Mouse (Mus musculus) fat pad, adult 2 months (tissue): ENCODE results near the gene Tmem209.
A peak's percentile ranks its signal among the peaks of the same experiment; 100 is the strongest.

Experiments used
- DNase-seq: peaks from one replicate; pipeline ENCODE4 v3.0.0-alpha.2; 2011; ENCODE audit warnings: low read depth, low spot score; ENCODE audit errors: extremely low read depth

The Tmem209 gene

DNA sequence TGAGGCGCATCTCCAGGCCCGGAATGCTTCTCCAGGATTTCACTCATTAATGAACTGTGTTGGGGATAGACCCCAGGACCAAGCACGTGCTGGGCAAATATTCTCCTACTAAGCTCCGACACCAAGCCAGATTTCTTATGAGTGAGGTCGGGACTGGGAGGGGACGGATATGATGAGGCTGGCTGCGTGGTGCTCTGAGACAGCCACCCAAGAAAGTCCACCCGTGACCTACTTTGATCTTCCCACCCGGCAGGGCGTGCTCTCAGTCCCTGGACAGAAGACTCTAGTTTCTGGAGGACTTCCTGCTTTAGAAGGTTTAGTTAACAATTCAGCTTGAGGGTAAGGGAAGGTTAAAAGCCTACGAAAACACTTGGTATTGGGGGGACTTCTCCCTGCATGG, 44.0 kb downstream of the Tmem209 start:
- no peak for DNase-seq

DNA sequence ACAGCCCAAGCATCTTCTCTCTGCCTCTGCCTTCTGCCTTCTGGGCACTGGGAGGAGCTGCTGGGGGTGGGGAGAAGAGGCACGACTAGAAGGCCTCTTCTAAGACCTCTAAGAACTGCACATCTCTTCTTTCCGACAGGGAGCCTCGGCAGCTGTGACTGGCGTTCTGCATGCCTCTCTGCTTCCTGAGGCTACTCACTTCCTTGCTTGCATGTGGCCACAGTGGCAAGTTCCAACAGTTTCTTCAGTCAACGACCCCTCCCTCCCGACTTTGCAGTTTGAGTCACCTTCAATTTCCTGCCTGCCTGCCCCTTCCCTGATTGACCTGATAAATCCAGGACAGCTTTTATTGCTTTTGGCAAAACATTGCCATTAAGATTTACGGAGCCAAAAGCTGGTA, 46.8 kb downstream of the Tmem209 start:
- peak; percentile 3 for DNase-seq

DNA sequence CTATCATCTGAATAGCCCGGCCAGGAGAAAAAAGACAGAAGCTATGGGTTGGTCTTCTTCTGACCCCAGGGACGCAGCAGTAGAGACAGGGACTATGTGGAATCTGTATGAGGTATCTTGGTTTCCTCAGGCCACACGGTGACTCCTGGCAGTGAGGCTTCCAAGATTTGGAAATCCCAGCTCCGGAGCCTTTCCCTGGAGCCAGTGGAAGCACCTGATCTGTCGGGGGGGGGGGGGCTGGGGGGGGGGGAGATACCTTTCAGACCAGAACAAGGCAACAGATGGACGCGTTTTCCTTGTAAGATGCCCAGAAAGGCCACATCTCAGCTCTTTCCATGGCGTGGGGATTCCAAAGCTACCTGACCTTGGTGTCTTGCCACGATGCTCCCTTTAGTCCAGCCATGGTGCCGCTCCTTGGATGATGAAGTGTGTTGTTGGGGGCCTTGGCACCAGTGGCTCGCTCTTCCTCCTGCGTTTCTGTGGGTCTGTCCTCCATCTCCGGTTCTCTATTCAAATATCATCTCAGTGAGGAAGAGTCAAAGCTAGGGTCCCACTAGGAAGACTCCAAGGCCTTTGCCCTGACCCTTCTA, 47.7 kb downstream of the Tmem209 start:
- no peak for DNase-seq

DNA sequence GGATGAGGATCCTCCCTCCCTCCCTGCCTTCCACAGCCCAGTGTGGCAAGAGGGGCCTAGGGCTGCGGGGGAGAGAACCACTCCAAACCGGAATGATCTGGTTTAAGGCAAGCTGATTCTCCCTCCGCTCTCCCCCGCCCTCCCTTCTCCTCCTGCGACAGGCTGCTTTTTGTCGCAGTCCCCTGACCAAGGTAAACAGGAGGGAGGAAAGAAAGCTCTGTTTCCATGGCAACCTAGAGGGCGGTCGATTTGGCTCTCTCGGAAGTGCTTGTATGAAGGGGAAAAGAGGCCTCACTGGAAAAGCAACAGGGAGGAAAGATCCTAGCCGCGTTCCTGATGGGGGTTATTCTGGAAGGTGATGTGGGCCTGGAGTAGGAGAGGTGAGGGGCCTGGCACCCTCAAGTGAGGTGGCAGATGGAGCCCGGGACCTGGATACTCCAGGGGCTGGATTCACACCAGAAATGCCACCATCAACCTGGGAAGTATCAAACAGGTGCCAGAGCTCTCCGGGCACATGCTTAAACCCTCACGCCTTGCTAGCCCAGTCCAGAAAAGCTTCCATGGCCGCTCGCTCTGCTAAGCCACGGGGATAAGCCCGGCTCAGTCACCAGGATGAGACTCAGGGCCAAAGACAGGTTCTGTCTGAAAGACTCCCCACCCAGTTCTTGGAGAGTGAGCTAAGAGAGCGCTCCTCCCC, 48.7 kb downstream of the Tmem209 start:
- no peak for DNase-seq

DNA sequence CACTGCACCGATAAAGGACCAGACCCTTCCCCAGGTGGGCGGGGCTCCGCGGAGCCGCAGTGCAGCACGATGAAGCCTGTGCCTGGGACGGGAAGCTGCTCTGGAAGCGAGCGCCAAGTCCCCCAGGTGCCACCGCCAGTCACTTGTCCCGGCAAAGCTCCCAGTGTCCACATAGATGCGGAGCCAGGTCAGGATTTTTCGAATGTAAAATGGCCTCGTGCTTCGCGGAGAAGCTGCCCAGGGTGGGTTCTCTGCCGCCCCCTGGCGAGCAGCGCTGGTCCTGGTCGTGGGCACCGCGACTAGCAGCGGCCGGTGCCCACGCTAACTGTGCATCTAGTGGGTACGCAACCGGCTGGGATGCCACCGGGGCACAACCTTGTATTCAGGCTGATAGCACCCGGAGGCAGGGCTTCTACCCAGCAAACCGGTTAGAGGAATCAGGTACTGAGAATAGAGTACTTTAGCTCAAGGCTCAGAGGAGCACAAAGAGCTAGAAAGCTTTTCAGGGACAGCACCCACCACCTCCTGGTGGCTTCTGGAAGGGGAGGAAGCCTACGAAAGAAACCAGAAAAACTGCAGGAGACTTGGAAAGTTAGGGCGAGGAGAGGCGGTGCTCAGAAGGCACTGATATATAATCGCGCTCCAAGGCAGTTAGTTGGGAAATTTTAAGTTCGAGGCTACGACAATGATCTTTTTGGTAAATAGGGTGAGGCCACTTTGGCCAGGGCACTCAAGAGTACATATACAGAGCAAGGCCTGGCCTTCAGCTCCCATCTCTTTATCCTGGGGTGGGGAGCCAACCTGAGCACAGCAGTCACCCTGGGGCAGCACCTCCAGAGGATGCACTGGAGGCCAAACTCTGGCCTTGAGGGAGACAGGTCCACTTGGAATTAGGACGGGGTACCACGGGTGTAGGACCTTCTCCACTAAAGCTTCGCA, 49.5 kb downstream of the Tmem209 start:
- DNase-seq, result no peak

DNA sequence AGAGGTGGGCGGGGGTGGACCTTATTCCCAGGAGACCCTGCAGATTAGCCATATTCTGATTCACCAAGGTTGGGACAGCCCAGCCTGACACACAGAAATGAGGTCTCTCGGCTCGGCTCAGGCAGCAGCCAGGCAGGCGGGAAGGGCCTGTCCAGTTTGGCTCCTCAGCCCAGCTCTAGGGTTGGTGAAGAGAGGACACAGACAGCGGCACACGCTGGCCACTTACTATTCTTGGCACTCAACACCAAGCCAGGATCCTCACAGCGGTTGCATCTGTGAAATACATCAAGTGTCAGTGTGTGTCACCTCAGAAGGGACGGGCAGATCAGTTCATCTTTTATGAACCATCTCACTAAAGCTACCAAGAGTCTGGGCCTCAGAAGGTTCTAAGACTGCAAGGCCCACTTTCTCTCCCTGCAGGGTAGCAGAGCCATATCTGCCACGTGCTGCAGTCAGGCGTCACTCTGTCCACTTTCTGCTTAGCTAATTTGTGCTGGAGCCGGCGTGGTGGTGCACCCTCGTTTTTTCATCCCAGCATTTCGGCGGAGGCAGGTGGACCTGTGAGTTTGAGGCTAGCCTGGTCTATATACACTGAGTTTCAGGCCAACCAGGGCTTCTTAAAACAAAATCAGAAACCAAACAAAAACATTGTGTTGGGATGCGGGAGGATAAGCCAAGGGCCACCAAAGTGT, 50.4 kb downstream of the Tmem209 start:
- no peak for DNase-seq

DNA sequence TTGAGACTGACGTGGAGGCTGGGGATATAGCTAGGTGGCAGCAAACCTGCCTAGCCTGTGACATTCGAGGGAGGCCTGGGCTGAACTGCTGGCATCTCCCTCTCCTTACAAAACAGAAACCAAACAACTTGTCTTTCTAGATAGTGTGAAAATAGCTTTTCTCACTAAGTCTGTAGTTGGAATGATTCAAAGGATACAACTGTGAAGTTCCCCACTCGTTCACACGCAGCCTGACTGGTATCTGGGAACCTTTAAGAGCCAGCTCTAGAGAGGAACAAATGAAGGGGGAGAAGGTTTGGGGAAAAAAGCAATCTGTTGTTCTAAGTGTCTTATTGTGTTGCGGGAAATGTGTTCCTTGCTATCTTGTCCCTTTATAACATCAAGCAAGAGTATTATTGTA, 51.0 kb downstream of the Tmem209 start:
- DNase-seq, result no peak

DNA sequence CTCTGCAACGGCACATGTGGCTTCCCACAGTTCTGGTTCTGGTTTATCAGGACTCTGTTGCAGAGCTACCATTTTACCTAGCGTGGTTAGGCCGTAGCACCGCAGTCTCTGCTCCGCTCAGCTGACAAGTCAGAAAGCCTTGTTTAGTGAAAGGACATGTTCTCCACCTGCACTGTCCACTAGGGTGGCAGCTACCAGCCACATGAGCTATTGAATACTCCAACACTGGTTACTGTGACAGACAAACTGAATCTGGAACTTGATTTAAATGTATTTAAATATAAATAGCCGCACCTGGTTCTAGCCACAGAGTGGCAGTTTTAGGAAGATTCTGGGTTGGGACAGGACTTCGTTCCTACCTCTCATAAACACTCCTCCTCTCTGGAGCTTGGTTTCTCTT, 52.6 kb downstream of the Tmem209 start:
- no peak for DNase-seq

DNA sequence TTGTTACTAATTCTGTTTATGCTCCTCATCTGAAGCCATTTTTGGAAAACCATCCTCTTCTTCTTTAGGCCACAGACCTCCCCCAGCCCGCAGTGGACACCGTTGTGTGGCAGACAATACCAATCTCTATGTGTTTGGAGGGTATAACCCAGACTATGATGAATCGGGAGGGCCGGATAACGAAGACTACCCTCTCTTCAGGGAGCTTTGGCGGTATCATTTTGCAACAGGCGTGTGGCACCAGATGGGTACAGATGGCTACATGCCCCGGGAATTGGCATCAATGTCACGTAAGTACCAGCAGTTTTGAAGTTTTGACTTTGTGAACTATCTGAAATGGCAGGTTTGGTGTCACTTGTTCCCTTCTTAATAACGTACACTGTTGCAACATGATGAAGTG, 70.0 kb downstream of the Tmem209 start:
- no peak for DNase-seq

DNA sequence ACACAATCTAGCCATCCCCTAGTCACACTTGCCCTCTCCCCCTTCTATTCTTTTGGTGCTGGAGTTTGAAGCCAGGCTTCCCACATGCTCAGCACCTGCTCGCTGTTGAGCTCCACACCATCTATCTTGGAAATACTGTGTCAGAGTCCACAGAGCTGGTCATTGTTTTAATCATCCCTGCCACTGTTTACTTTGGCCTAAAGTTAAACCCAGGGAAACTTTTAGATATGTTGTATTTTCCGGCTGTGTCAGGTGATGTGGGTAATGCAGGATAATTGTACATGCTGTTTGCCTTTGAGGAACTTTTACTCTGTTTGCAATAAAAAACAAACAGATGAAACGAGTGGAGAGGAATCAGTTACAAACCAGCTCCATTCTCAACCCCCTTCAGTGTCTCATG, 72.5 kb downstream of the Tmem209 start:
- no peak for DNase-seq

DNA sequence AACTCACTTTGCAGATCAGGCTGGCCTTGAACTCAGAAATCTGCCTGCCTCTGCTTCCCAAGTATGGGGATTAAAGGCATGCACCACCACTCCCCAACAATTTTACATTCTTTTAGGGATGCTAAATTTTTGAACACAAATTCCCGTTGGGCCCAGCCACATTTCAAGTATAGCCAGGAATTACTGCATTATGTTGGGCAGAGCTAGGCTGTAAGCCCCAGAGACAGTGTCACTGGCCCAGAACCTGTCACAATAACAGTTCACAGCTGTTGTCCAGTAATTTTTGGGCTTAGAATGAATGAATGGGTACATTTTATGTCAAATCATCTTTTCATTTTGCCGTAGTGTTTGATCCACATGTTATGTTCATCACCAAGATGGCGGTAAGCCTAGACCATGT, 73.1 kb downstream of the Tmem209 start:
- no peak for DNase-seq

DNA sequence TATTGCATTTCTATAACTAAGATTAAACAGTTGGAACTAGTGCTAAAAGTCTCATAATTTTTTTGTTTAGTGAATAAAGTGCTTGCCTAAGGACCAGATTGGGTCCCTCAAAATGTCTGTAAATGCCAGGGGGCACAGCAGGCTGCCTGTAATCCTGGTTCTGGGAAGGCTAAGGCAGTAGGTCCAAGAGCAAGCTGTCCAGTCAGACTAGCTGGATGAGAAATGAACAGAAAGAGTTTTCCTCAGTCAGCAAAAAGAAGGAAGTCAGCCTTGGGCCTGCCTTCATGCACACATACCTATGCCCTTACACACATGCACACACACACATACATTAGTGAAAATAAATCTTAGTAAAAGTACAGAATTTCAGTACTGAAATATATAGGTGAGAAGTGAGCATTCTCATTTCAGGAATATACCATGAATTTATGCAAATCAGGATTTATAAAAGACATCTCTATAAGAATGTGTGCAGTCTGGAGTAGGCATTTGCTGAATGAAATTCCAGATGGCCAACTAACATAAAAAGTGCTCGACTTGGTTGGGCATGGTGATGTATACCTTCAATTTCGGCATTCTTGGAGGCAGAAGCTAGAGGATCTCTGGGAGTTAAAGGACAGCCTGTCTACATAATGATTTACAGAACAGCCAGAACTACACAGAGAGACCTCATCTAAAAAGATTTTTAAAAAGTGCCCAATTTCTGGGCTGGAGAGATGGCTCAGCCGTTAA, 77.0 kb downstream of the Tmem209 start:
- DNase-seq, result no peak
